Mouse (Mus musculus) liver, embryonic 11.5 days (tissue): ENCODE measurements around the gene Hpd. TPM values are rescaled to one million over a fixed set of nuclear protein-coding genes. Genes with fewer than 3 reads are reported as not detected.

Source experiments
- ATAC-seq: fragments of 200-750 bp; cut with Nextera tagmentation; replicated peaks from 2 replicates; pipeline ENCODE4 v1.8.0; 2017; ENCODE audit warnings: moderate number of reproducible peaks, mild to moderate bottlenecking, moderate TSS enrichment, moderate library complexity; ENCODE audit not compliant: low FRiP score
- DNase-seq: peaks from one replicate; pipeline ENCODE4 v3.0.0-alpha.2; 2017; ENCODE audit warnings: low spot score
- H3K27ac ChIP-seq: fragments of 300-500 bp; sonication (generic); 2 replicates; pipeline ENCODE4 v1.5.1; 2014; ENCODE audit warnings: mild to moderate bottlenecking, low read depth, low read length, control low read depth
- H3K27me3 ChIP-seq: fragments of 300-500 bp; sonication (generic); replicated peaks from 2 replicates; pipeline ENCODE4 v1.6.1; 2014; ENCODE audit warnings: low read length, mixed read lengths; ENCODE audit not compliant: control insufficient read depth, insufficient read depth
- H3K36me3 ChIP-seq: fragments of 300-500 bp; sonication (generic); 2 replicates; pipeline ENCODE4 v1.6.1; 2014; ENCODE audit warnings: mild to moderate bottlenecking, low read length, moderate library complexity, mixed read lengths; ENCODE audit not compliant: control insufficient read depth, insufficient read depth
- H3K4me1 ChIP-seq: fragments of 300-500 bp; sonication (generic); replicated peaks from 2 replicates; pipeline ENCODE4 v1.6.1; 2014; ENCODE audit warnings: low read length, mixed read lengths; ENCODE audit not compliant: control insufficient read depth, insufficient read depth
- H3K4me2 ChIP-seq: fragments of 300-500 bp; sonication (generic); 2 replicates; pipeline ENCODE4 v1.6.1; 2014; ENCODE audit warnings: mild to moderate bottlenecking, control low read depth, moderate library complexity
- H3K4me3 ChIP-seq: fragments of 300-500 bp; sonication (generic); 2 replicates; pipeline ENCODE4 v1.5.1; 2014; ENCODE audit warnings: low read depth, low read length, control low read depth
- H3K9ac ChIP-seq: fragments of 300-500 bp; sonication (generic); 2 replicates; pipeline ENCODE4 v1.6.1; 2014; ENCODE audit warnings: low read depth, low read length, control low read depth
- H3K9me3 ChIP-seq: fragments of 300-500 bp; sonication (generic); 2 replicates; pipeline ENCODE4 v1.6.1; 2016; ENCODE audit warnings: low read length, inconsistent platforms, mixed read lengths; ENCODE audit not compliant: control insufficient read depth
- WGBS: fragments of 180-500 bp; shearing (Covaris S2); extraction: QIAGEN DNeasy Blood & Tissue Kit; methylation state at CpG from one replicate; pipeline ENCODE4 v1.1.7; 2014; 5-methylcytosine and 5-hydroxymethylcytosine counted together
- polyA plus RNA-seq: library from polyadenylated mRNA; unstranded; fragments of >200 nt; fragmentation: Nextera tagmentation; extraction: Ambion mirVana; gene quantifications from 2 replicates; pipeline ENCODE4 v1.2.1, GENCODE M21; 2014

The Hpd gene
- polyA plus RNA-seq, 1 experiment from 2014 or later, result 2.5 TPM

DNA sequence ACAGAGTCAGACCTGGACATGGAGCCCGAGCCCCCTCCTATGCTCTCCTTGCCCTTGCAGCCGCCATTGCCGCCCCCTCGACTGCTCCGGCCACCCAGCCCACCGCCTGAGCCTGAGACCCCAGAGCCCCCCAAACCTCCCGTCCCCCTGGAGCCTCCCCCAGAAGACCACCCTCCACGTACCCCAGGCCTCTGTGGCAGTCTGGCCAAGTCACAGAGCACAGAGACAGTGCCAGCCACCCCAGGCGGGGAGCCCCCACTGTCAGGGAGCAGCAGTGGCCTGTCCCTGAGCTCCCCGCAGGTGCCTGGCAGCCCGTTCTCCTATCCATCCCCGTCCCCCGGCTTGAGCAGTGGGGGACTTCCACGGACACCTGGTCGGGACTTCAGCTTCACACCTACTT, 22.7 kb downstream of the Hpd start:
- Histone ChIP-seq H3K27ac (no peak overlapping the region), H3K4me1 (no peaks in the 10 kb centered on the region), H3K4me3 (no peak overlapping the region), H3K9me3 (no peaks in the 10 kb centered on the region), H3K4me2 (no peak overlapping the region), H3K27me3 (no peaks in the 10 kb centered on the region), H3K9ac (no peak overlapping the region), H3K36me3 (peaks cover 63% of the 10 kb centered on the region)
- 94% methylated on average over 15 of the region's 15 CpGs for WGBS
- ATAC-seq, result no peak
- DNase-seq, result no peak

DNA sequence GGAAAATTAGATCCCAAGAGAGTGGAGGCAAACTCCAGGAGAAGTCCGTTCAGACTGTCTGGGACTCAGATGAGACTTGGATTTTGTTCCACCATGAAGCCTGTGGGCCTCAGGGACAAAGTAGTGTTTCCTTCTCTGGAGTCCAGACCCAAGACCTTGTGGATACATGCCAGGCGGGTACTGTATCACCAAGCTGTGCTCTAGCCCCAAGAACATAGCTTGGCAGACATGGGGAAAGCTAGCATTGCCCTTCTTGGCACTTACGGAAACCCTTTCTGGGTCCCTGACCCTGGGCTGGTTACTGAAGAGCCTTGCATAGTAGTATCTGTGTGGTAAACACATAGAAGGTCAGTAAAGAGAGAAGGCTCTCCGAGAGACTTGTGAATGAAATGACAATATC, 23.1 kb downstream of the Hpd start:
- no peak for DNase-seq
- Histone ChIP-seq H3K27ac (no peak overlapping the region), H3K9me3 (no peaks in the 10 kb centered on the region), H3K36me3 (peaks cover 66% of the 10 kb centered on the region), H3K9ac (no peak overlapping the region), H3K4me1 (no peaks in the 10 kb centered on the region), H3K4me2 (no peak overlapping the region), H3K27me3 (no peaks in the 10 kb centered on the region), H3K4me3 (no peak overlapping the region)
- ATAC-seq, result no peak
- 89% methylated on average over 4 of the region's 4 CpGs for WGBS

DNA sequence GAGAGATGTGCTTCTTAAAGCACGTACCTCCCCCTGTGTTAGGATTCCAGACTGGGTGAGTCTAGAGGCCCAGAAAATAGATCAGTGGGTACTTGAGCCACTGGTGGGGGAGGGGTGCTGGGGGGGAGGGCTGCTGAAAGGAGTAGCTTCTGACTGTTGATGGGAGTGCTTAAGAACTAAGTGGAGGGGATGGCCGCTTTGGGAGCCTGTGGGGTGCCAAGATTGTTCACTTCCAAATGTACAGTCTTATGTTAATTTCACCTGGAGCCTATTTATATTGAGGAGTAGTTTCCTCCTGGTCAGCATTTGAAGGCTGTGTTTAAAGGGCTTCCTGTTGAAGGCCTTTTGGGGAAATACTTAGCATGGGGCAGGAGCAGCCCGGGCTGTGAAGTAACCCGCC, 24.6 kb downstream of the Hpd start:
- Histone ChIP-seq H3K9ac (no peak overlapping the region), H3K27ac (no peak overlapping the region), H3K4me1 (no peaks in the 10 kb centered on the region), H3K27me3 (no peaks in the 10 kb centered on the region), H3K36me3 (peaks cover 69% of the 10 kb centered on the region), H3K9me3 (no peaks in the 10 kb centered on the region), H3K4me3 (no peak overlapping the region), H3K4me2 (no peak overlapping the region)
- WGBS, result 86% methylated on average over 4 of the region's 4 CpGs
- DNase-seq (no peak), ATAC-seq (no peak)

DNA sequence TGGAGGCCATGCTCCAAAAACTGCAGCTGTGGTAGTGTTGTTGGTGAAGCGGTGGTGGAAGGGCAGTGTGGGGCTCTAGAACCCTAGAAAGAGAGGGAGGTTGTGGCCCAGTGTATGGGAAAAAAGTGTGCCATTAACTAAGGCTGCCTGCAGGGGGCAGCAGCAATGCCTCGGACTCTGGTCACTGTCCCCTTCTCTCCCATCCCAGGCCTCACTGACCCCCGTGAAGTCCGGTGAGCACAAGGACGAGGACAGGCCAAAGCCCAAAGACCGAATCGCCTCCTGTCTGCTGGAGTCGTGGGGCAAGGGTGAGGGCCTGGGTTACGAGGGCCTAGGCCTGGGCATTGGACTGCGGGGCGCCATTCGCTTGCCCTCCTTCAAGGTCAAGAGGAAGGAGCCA, 25.8 kb downstream of the Hpd start:
- peaks cover 81% of the 10 kb centered on the region for H3K36me3 ChIP-seq
- H3K9me3 ChIP-seq, result no peaks in the 10 kb centered on the region
- H3K4me2 ChIP-seq, result no peak overlapping the region
- H3K4me1 ChIP-seq, result no peaks in the 10 kb centered on the region
- DNase-seq (no peak), ATAC-seq (no peak)
- H3K27me3 ChIP-seq, result no peaks in the 10 kb centered on the region
- no peak overlapping the region for H3K9ac ChIP-seq
- 88% methylated on average over 12 of the region's 12 CpGs for WGBS
- H3K27ac ChIP-seq, result no peak overlapping the region
- H3K4me3 ChIP-seq, result no peak overlapping the region

DNA sequence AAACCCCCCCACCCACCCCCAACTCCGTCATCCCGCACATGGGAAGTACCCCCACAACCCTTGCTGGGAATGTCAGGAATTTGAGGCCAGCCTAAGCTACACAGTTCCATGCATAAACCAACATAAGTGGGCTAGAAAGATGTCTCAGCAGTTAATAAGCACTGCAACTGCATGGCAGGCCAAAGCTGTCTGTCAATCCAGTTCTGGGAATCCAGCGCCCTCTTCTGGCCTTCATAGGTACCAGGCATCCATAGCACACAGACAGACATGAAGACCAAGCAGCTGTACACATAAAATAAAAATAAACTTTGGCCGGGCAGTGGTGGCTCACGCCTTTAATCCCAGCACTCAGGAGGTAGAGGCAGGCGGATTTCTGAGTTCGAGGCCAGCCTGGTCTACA, 27.1 kb downstream of the Hpd start:
- Histone ChIP-seq H3K27ac (no peak overlapping the region), H3K36me3 (peaks cover 71% of the 10 kb centered on the region), H3K9me3 (no peaks in the 10 kb centered on the region), H3K9ac (no peak overlapping the region), H3K27me3 (no peaks in the 10 kb centered on the region), H3K4me2 (no peak overlapping the region), H3K4me1 (peaks cover 9% of the 10 kb centered on the region), H3K4me3 (no peak overlapping the region)
- WGBS, result 65% methylated on average over 7 of the region's 7 CpGs
- peak; percentile 46; the same call in 1 of the 2 replicates for ATAC-seq
- DNase-seq, result peak; percentile 50

DNA sequence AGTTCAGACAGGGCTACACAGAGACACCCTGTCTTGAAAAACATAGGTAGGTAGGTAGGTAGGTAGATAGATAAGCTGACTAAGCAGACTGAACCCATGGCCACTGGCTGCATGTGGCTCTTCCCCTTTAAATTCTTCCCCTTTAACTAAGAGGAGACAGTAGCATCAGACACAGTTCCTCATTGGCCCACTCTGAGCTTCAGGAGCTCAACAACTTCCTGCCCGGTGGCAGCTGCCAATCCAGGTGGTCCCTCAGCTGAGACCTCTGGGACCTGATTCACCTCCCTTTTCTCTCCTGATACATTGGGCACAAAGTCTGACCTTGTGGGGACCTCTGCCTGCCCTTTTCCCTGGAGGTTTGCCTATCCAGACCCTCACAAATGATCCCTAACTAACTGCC, 29.6 kb downstream of the Hpd start:
- Histone ChIP-seq H3K27ac (no peak overlapping the region; the same call in 1 of the 2 replicates), H3K9ac (no peak overlapping the region), H3K4me1 (peaks cover 32% of the 10 kb centered on the region), H3K36me3 (peaks cover 61% of the 10 kb centered on the region), H3K27me3 (no peaks in the 10 kb centered on the region), H3K4me2 (no peak overlapping the region), H3K9me3 (no peaks in the 10 kb centered on the region), H3K4me3 (no peak overlapping the region)
- WGBS, result 67% methylated on average over 1 of the region's 1 CpGs
- DNase-seq, result no peak
- no peak for ATAC-seq

DNA sequence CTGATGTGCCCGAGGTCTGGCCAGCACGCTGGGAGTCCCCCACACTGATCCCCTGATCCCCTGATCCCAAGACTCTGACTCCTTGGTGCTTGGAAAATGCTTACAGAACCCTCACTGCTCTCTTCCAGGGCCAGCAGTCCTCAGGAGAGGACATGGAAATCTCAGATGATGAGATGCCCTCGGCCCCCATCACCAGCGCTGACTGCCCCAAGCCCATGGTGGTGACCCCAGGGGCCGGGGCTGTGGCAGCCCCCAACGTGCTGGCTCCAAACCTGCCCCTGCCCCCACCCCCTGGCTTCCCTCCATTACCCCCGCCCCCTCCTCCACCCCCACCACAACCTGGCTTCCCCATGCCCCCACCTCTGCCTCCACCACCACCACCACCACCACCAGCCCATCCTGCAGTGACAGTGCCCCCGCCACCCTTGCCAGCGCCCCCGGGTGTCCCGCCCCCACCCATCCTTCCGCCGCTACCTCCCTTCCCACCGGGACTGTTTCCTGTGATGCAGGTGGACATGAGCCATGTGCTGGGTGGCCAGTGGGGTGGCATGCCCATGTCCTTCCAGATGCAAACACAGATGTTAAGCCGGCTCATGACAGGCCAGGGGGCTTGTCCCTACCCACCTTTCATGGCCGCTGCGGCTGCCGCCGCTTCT, 30.7 kb downstream of the Hpd start:
- 89% methylated on average over 19 of the region's 19 CpGs for WGBS
- peaks cover 57% of the 10 kb centered on the region for H3K36me3 ChIP-seq
- H3K27ac ChIP-seq, result no peak overlapping the region
- peaks cover 36% of the 10 kb centered on the region for H3K4me1 ChIP-seq
- no peak for ATAC-seq
- H3K4me2 ChIP-seq, result no peak overlapping the region; the same call in 1 of the 2 replicates
- no peak overlapping the region for H3K9ac ChIP-seq
- no peak for DNase-seq
- no peaks in the 10 kb centered on the region for H3K27me3 ChIP-seq
- H3K4me3 ChIP-seq, result no peak overlapping the region
- no peaks in the 10 kb centered on the region for H3K9me3 ChIP-seq

DNA sequence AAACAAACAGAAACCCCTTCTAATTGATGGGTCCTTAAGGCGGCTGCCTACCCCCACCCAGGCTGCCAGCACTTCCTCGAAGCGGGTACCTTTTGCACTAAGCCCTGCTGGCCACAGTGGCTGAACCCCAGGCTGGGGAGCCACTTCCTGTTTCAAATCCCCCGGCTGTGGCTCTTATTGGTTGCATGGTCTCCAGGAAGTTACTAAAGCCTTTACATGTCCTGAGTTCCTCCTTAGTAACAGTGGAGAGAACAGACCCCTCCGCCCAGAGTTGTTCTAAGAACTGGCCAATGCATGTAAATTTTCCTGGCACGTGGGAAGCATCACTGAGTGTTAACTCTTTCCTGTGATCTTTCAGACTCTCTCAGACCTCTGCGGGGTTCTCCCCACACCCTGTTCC, 31.4 kb downstream of the Hpd start:
- ATAC-seq, result no peak
- peak overlapping the region; percentile 61; the same call in 1 of the 2 replicates for H3K27ac ChIP-seq
- H3K9ac ChIP-seq, result peak overlapping the region; percentile 51; the same call in 1 of the 2 replicates
- WGBS, result 35% methylated on average over 7 of the region's 7 CpGs
- H3K27me3 ChIP-seq, result no peaks in the 10 kb centered on the region
- no peaks in the 10 kb centered on the region for H3K9me3 ChIP-seq
- H3K4me3 ChIP-seq, result peak overlapping the region; percentile 37
- no peak for DNase-seq
- H3K4me2 ChIP-seq, result peak overlapping the region; percentile 61
- H3K4me1 ChIP-seq, result peaks cover 37% of the 10 kb centered on the region
- peaks cover 59% of the 10 kb centered on the region for H3K36me3 ChIP-seq

DNA sequence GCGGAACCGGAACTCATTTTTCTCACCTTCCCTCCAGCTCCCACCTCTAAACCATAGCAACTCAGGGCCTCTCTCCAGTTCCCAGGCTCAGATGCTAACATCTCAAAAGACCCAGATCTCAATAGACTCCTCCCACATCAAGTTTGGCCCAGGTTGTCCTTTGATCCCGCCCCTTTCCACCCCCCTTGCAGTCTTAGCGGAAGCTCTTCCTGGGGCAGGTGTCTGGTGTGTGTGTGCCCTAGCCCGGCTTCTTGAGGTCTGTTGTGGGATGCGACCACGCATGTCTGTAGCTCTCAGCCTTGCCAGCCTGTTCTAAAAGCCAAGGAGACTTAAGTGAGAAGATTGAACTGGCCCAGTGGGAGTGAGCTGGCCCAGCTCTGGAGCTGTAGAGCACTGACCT, 31.9 kb downstream of the Hpd start:
- Histone ChIP-seq H3K4me2 (peak overlapping the region; percentile 61), H3K9ac (peak overlapping the region; percentile 51), H3K9me3 (no peaks in the 10 kb centered on the region), H3K27me3 (no peaks in the 10 kb centered on the region), H3K36me3 (peaks cover 59% of the 10 kb centered on the region), H3K4me1 (peaks cover 41% of the 10 kb centered on the region), H3K4me3 (peak overlapping the region; percentile 37), H3K27ac (peak overlapping the region; percentile 61; the same call in 1 of the 2 replicates)
- ATAC-seq (no peak), DNase-seq (no peak)
- 27% methylated on average over 7 of the region's 7 CpGs for WGBS
